Mouse (Mus musculus) Patski (cell line): ENCODE results near the gene Hoxa9. TPM values are rescaled to one million over a fixed set of nuclear protein-coding genes. Genes with fewer than 3 reads are reported as not detected.

ENCODE experiments used
- ATAC-seq: fragments of 100-300 bp; one replicate; pipeline ENCODE4 v1.8.0; 2021
- CTCF ChIA-PET: fragments of 350-600 bp; sonication (Branson Sonifier 250); formaldehyde crosslinking; loops from one replicate; lab custom pipeline; 2022; ENCODE audit warnings: inconsistent platforms; lab: Charles Lee
- POLR2A ChIA-PET: fragments of 350-600 bp; sonication (Branson Sonifier 250); formaldehyde crosslinking; loops from one replicate; lab custom pipeline; 2022; ENCODE audit warnings: antibody characterized with exemption, inconsistent platforms; lab: Charles Lee
- DNase-seq: peaks from one replicate; pipeline ENCODE4 v3.0.0-alpha.2; 2011; ENCODE audit warnings: low read depth, low spot score
- H3K27me3 ChIP-seq: fragments of 371-371 bp; one replicate; pipeline ENCODE4 v1.5.1; 2021
- CTCF ChIP-seq: fragments of 100-300 bp; IDR thresholded peaks from one replicate; pipeline ENCODE4 v1.5.1; 2021
- in situ Hi-C: fragments of 300-500 bp; cut with MboI; formaldehyde crosslinking; loops from 3 replicates; pipeline ENCODE4 v1.11.1; 2018; ENCODE audit warnings: low pct_unique_long_range_greater_than_20kb, mixed read lengths
- polyA plus RNA-seq: library from polyadenylated mRNA; unstranded; gene quantifications from one replicate; pipeline ENCODE4 v1.2.3, GENCODE M21; 2021

Gene Hoxa9
- polyA plus RNA-seq, 1 experiment from 2014 or later = 76.7 TPM

DNA sequence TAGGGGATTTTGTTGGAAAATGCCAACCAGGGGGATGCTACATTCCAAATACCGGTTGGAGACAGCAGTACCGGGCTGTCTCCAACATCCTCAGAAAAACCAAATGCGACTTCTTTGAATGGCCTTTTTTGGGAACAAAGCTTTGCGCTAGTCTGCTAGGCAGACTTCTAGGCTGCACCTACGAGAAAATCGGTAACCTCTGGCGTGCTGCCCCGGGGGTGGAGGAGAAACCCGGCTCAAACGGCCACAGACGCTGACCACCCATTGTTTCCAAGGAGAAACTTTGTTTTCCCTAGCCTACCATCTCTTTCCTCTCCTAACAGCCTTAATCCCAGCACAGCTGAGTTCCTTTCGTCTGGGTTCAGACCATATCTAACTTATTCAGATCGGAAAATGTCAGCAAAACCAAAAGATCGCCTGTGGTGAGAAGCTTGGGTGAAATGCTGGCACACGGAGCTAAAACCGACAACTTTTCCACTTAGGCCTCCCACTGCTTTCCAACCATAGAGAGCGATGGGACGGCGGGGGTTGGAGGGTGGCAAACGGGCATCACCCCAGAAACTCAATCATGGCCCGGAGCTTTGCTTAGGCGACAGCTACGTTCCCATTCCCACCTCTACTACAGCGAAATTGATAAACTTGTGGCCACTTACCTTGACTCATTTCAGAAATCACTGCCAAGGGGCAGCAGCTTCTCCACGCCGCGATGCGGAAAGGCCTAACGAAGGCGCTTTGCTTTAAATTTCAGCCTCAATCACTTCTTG, 8.9 kb upstream of the Hoxa9 start:
- CTCF ChIA-PET = interaction anchor here (1.0 to 3.4 kb wide), 10 partner anchors 10 to 56 kb away, joined by 3 to 20 read pairs (median 4); partner anchors contain the start of genes Hoxa7 and Hoxa9
- TF ChIP-seq CTCF = no peak

GRCm38 (mm10) chr6:52238976-52239375, 8.1 kb upstream of the Hoxa9 start:
- no peak for ATAC-seq
- POLR2A ChIA-PET = interaction anchor here (1.4 to 37.4 kb wide), 4 partner anchors 8 to 61 kb away, joined by 4 to 778 read pairs (median 192); partner anchors contain the start of genes 5730596B20Rik, Gm28308, Hoxa3 and Hoxa5
- CTCF ChIA-PET = interaction anchor here (1.4 to 3.4 kb wide), 5 partner anchors 9 to 236 kb away, joined by 3 to 20 read pairs (median 5); partner anchors contain the start of genes Hoxa7 and Hoxa9
- no peaks in the 10 kb centered on the region for H3K27me3 ChIP-seq
- in situ Hi-C loops = loop anchor here (25.0 kb wide), 1 partner anchor 1252 kb away; no protein-coding TSS in a partner anchor
- DNase-seq = no peak
- TF ChIP-seq CTCF = no peak

More for the DNA sequence above, 8.9 kb upstream of the Hoxa9 start:
- in situ Hi-C loops = loop anchor here (25.0 kb wide), 1 partner anchor 1253 kb away; no protein-coding TSS in a partner anchor
- DNase-seq (no peak), ATAC-seq (no peak)
- POLR2A ChIA-PET = interaction anchor here (1.3 to 37.4 kb wide), 6 partner anchors 7 to 599 kb away, joined by 3 to 778 read pairs (median 6); partner anchors contain the start of genes 5730596B20Rik, Gm28308, Hoxa3 and Hoxa5
- H3K27me3 ChIP-seq = no peaks in the 10 kb centered on the region

DNA sequence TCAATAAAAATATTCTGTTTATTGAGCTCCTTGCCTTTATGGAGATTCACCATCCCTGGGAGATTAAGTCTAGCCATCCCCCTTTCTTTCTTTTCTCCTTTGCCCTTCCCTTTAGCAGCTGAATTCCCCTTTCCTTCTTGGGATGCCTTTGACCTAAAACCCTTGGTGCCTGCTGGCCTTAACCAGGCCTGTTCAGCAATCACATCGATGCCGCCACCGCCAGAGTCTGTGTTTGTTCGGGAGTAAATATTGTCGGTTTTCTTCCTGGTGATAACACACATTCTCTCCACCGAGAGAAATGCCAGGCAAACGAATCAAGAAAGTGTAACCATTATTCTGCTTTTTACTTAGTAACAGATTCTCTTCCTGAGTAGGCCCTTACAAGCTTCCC, 7.3 kb upstream of the Hoxa9 start:
- ChIA-PET POLR2A (interaction anchor here (0.7 to 37.4 kb wide), 4 partner anchors 9 to 1485 kb away, joined by 3 to 778 read pairs (median 192); partner anchors contain the start of genes 5730596B20Rik, Gm28308, Hoxa3 and Hoxa6), CTCF (interaction anchor here (1.0 to 3.4 kb wide), 6 partner anchors 8 to 237 kb away, joined by 3 to 20 read pairs (median 5); partner anchors contain the start of genes Hoxa7 and Hoxa9)
- no peak for TF ChIP-seq CTCF
- in situ Hi-C loops = loop anchor here (25.0 kb wide), 1 partner anchor 1251 kb away; no protein-coding TSS in a partner anchor
- DNase-seq (no peak), ATAC-seq (no peak)
- no peaks in the 10 kb centered on the region for H3K27me3 ChIP-seq

DNA sequence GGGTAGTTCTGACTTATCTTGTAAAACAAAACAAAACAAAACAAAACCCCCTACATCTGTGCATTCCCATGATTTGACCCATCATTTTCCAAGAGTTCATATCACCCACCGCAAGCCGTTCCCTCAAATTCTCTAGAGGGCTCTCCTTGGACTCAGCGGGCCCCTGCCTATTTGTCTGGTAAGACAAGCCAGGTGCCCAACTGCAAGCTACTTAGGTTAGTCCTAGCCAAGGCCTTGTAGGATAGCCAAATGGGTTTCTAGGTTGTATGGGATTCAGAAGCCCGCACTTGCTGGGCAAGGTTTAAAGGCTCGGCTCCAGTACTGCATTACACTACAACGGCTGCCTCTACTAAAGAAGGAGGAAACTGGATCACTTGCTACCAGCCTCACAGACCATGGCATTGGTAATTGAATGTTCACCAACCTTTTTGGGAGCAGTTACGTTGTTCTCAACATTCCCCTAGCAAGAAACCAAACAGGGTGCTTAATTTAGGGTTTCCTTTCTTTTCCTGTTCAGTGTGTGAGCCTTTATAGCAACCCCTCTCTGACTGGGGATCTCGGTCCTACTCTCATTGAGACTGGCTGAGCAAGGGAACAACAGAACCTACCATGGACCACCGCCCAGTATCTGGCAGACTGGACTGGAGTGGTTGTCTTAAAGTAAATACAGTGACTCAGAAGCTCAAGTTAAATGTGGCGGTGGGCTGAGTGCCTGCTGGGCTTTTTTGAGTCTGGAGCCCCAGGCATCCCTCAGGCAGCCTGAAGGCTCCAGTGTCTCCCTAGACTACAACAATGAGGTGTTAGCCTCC, 6.7 kb upstream of the Hoxa9 start:
- in situ Hi-C loops = loop anchor here (25.0 kb wide), 1 partner anchor 1250 kb away; no protein-coding TSS in a partner anchor
- no peaks in the 10 kb centered on the region for H3K27me3 ChIP-seq
- TF ChIP-seq CTCF = no peak
- ChIA-PET POLR2A (interaction anchor here (0.7 to 37.4 kb wide), 6 partner anchors 1 to 1485 kb away, joined by 3 to 778 read pairs (median 192); partner anchors contain the start of genes 5730596B20Rik, Gm28308, Hoxa10 and Hoxa11), CTCF (interaction anchor here (1.0 to 3.4 kb wide), 8 partner anchors 7 to 236 kb away, joined by 4 to 20 read pairs (median 8); partner anchors contain the start of genes Gm28308, Hoxa3, Hoxa7 and Hoxa9)
- ATAC-seq (no peak), DNase-seq (no peak)

GRCm38 (mm10) chr6:52236806-52237205, 5.9 kb upstream of the Hoxa9 start:
- ATAC-seq (no peak), DNase-seq (no peak)
- ChIA-PET POLR2A (interaction anchor here (1.0 to 37.4 kb wide), 4 partner anchors 2 to 233 kb away, joined by 3 to 778 read pairs (median 578); partner anchors contain the start of genes 5730596B20Rik, Gm28308, Hoxa10 and Hoxa11), CTCF (interaction anchor here (1.6 to 2.3 kb wide), 3 partner anchors 16 to 22 kb away, joined by 4 to 18 read pairs (median 11); partner anchors contain the start of genes Gm28308, Hoxa3 and Hoxa7)
- in situ Hi-C loops = loop anchor here (25.0 kb wide), 1 partner anchor 1250 kb away; no protein-coding TSS in a partner anchor
- TF ChIP-seq CTCF = no peak
- no peaks in the 10 kb centered on the region for H3K27me3 ChIP-seq

GRCm38 (mm10) chr6:52235866-52236265, 5.0 kb upstream of the Hoxa9 start:
- in situ Hi-C loops = loop anchor here (25.0 kb wide), 1 partner anchor 1249 kb away; no protein-coding TSS in a partner anchor
- DNase-seq (no peak), ATAC-seq (no peak)
- POLR2A ChIA-PET = interaction anchor here (21.2 to 37.4 kb wide), 3 partner anchors 3 to 58 kb away, joined by 378 to 778 read pairs (median 778); partner anchors contain the start of genes 5730596B20Rik, Gm28308, Hoxa10 and Hoxa11
- H3K27me3 ChIP-seq = no peaks in the 10 kb centered on the region
- no peak for TF ChIP-seq CTCF
- CTCF ChIA-PET = interaction anchor here (0.9 to 2.3 kb wide), 6 partner anchors 9 to 61 kb away, joined by 3 to 18 read pairs (median 4); partner anchors contain the start of genes Gm28308, Hoxa11, Hoxa3 and Hoxa7

DNA sequence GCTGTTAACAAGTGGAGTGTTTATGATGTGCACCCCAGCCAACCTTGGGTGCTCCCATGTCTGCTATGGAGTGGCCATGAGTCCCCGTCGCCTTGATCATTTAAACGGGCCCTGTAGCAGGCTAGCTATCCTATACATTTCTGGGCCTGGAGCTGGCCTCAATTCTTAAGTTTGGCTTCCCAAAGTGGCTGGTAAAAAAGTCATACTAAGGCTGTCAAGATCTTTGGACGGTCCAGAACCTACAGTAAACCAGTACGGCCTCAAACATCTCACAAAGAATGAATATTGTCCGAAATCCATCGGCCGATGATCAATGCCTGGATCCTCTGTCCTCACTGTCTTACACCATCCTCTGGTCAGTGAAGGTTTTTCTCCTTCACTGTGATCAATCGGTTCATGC, 4.4 kb upstream of the Hoxa9 start:
- POLR2A ChIA-PET = interaction anchor here (21.2 to 37.4 kb wide), 3 partner anchors 4 to 58 kb away, joined by 378 to 778 read pairs (median 778); partner anchors contain the start of genes 5730596B20Rik, Gm28308, Hoxa10 and Hoxa11
- in situ Hi-C loops = loop anchor here (25.0 kb wide), 1 partner anchor 1248 kb away; no protein-coding TSS in a partner anchor
- ATAC-seq = no peak
- no peaks in the 10 kb centered on the region for H3K27me3 ChIP-seq
- no peak for DNase-seq
- CTCF ChIA-PET = interaction anchor here (0.9 to 2.3 kb wide), 4 partner anchors 10 to 60 kb away, joined by 3 to 11 read pairs (median 4); partner anchors contain the start of genes Gm28308, Hoxa11 and Hoxa3
- TF ChIP-seq CTCF = no peak

GRCm38 (mm10) chr6:52234428-52235140, 3.7 kb upstream of the Hoxa9 start:
- ChIA-PET CTCF (interaction anchor here (0.9 to 1.6 kb wide), 4 partner anchors 11 to 233 kb away, joined by 3 to 4 read pairs (median 3); partner anchors contain the start of gene Hoxa7), POLR2A (interaction anchor here (1.9 to 37.4 kb wide), 4 partner anchors 4 to 73 kb away, joined by 8 to 778 read pairs (median 578); partner anchors contain the start of genes 5730596B20Rik, Gm28308, Hoxa10 and Hoxa11)
- TF ChIP-seq CTCF = no peak
- H3K27me3 ChIP-seq = no peaks in the 10 kb centered on the region
- in situ Hi-C loops = loop anchor here (25.0 kb wide), 1 partner anchor 1247 kb away; no protein-coding TSS in a partner anchor
- ATAC-seq (peak; percentile 10), DNase-seq (no peak)
